Mouse (Mus musculus) intestine, embryonic 16.5 days (tissue): ENCODE results near the gene Atraid. TPM values are rescaled to one million over a fixed set of nuclear protein-coding genes. Genes with fewer than 3 reads are reported as not detected.
"Not testable (repeated sequence)": the region's sequence is repeated elsewhere in the genome, so short reads cannot be mapped to it uniquely, and the experiment has no call there.

Experiments used
- ATAC-seq: fragments of 200-750 bp; cut with Nextera tagmentation; 2 replicates; pipeline ENCODE4 v1.8.0; 2017; ENCODE audit warnings: moderate TSS enrichment, moderate library complexity
- H3K27ac ChIP-seq: fragments of 300-500 bp; sonication (generic); 2 replicates; pipeline ENCODE4 v1.5.1; 2014; ENCODE audit warnings: mild to moderate bottlenecking, low read length
- H3K27me3 ChIP-seq: fragments of 300-500 bp; sonication (generic); replicated peaks from 2 replicates; pipeline ENCODE4 v1.6.1; 2014; ENCODE audit warnings: low read length, control low read depth, mixed read lengths; ENCODE audit not compliant: control insufficient read depth, insufficient read depth
- H3K36me3 ChIP-seq: fragments of 300-500 bp; sonication (generic); 2 replicates; pipeline ENCODE4 v1.6.1; 2014; ENCODE audit warnings: low read length, control low read depth; ENCODE audit not compliant: control insufficient read depth, insufficient read depth
- H3K4me1 ChIP-seq: fragments of 300-500 bp; sonication (generic); 2 replicates; pipeline ENCODE4 v1.6.1; 2014; ENCODE audit warnings: low read length, control low read depth, mixed read lengths; ENCODE audit not compliant: control insufficient read depth, insufficient read depth
- H3K4me2 ChIP-seq: fragments of 300-500 bp; sonication (generic); 2 replicates; pipeline ENCODE4 v1.6.1; 2014; ENCODE audit warnings: low read depth, low read length, control low read depth
- H3K4me3 ChIP-seq: fragments of 300-500 bp; sonication (generic); 2 replicates; pipeline ENCODE4 v1.5.1; 2014; ENCODE audit warnings: mild to moderate bottlenecking, low read length
- H3K9ac ChIP-seq: fragments of 300-500 bp; sonication (generic); 2 replicates; pipeline ENCODE4 v1.6.1; 2014; ENCODE audit warnings: low read depth, low read length
- H3K9me3 ChIP-seq: fragments of 300-500 bp; sonication (generic); 2 replicates; pipeline ENCODE4 v1.6.1; 2016; ENCODE audit warnings: low read length, control low read depth; ENCODE audit not compliant: control insufficient read depth
- WGBS: fragments of 180-500 bp; shearing (Covaris S2); extraction: QIAGEN DNeasy Blood & Tissue Kit; methylation state at CpG from one replicate; pipeline ENCODE4 v1.1.7; 2014; 5-methylcytosine and 5-hydroxymethylcytosine counted together
- polyA plus RNA-seq: library from polyadenylated mRNA; unstranded; fragments of >200 nt; fragmentation: Nextera tagmentation; extraction: Ambion mirVana; gene quantifications from 2 replicates; pipeline ENCODE4 v1.2.1, GENCODE M21; 2015

Gene Atraid
- polyA plus RNA-seq, 1 experiment from 2014 or later: 190 TPM

- 55% methylated on average over 1 of the region's 1 CpGs for WGBS
- Histone ChIP-seq H3K9ac (no peak overlapping the region), H3K4me2 (no peak overlapping the region), H3K9me3 (no peaks in the 10 kb centered on the region), H3K27me3 (no peaks in the 10 kb centered on the region), H3K36me3 (no peaks in the 10 kb centered on the region), H3K4me1 (no peaks in the 10 kb centered on the region), H3K4me3 (no peak overlapping the region), H3K27ac (no peak overlapping the region)
- no peak for ATAC-seq
Observed at GRCm38 (mm10) chr5:31022690-31023089, 25.4 kb upstream of the Atraid start.

GRCm38 (mm10) chr5:31023254-31023653 lies 24.9 kb upstream of the Atraid start:
- Histone ChIP-seq H3K4me1 (no peaks in the 10 kb centered on the region), H3K9ac (no peak overlapping the region), H3K9me3 (no peaks in the 10 kb centered on the region), H3K4me3 (no peak overlapping the region), H3K27me3 (no peaks in the 10 kb centered on the region), H3K4me2 (no peak overlapping the region), H3K36me3 (no peaks in the 10 kb centered on the region), H3K27ac (no peak overlapping the region)
- 28% methylated on average over 4 of the region's 4 CpGs for WGBS
- no peak for ATAC-seq

- ATAC-seq: no peak
- H3K9ac ChIP-seq: no peak overlapping the region
Observed at GRCm38 (mm10) chr5:31024641-31025040, 23.5 kb upstream of the Atraid start.

GRCm38 (mm10) chr5:31030926-31031325 lies 17.2 kb upstream of the Atraid start:
- Histone ChIP-seq H3K4me2 (no peak overlapping the region), H3K9ac (no peak overlapping the region), H3K27ac (no peak overlapping the region), H3K36me3 (no peaks in the 10 kb centered on the region), H3K4me3 (no peak overlapping the region), H3K9me3 (no peaks in the 10 kb centered on the region), H3K27me3 (no peaks in the 10 kb centered on the region), H3K4me1 (peaks cover 3% of the 10 kb centered on the region; the same call in 1 of the 2 replicates)
- ATAC-seq: peak; percentile 73
- 57% methylated on average over 4 of the region's 4 CpGs for WGBS

More at GRCm38 (mm10) chr5:31024641-31025040, 23.5 kb upstream of the Atraid start:
- no peaks in the 10 kb centered on the region for H3K9me3 ChIP-seq
- no peak overlapping the region for H3K4me3 ChIP-seq
- H3K4me1 ChIP-seq: no peaks in the 10 kb centered on the region
- no peak overlapping the region for H3K27ac ChIP-seq
- no peak overlapping the region for H3K4me2 ChIP-seq
- H3K36me3 ChIP-seq: no peaks in the 10 kb centered on the region
- H3K27me3 ChIP-seq: no peaks in the 10 kb centered on the region

- H3K9ac ChIP-seq: no peak overlapping the region
- ATAC-seq: no peak
- H3K36me3 ChIP-seq: no peaks in the 10 kb centered on the region
- peaks cover 3% of the 10 kb centered on the region; the same call in 1 of the 2 replicates for H3K4me1 ChIP-seq
- no peak overlapping the region for H3K27ac ChIP-seq
- H3K4me3 ChIP-seq: no peak overlapping the region
- H3K27me3 ChIP-seq: no peaks in the 10 kb centered on the region
- WGBS: 81% methylated on average over 8 of the region's 8 CpGs
- no peaks in the 10 kb centered on the region for H3K9me3 ChIP-seq
- H3K4me2 ChIP-seq: no peak overlapping the region
Observed at GRCm38 (mm10) chr5:31031508-31031907, 16.6 kb upstream of the Atraid start.

GRCm38 (mm10) chr5:31034669-31035068 lies 13.4 kb upstream of the Atraid start:
- WGBS: 92% methylated on average over 6 of the region's 6 CpGs
- H3K4me3 ChIP-seq: no peak overlapping the region
- peaks cover 3% of the 10 kb centered on the region; the same call in 1 of the 2 replicates for H3K4me1 ChIP-seq
- no peak for ATAC-seq
- H3K27ac ChIP-seq: no peak overlapping the region
- no peaks in the 10 kb centered on the region for H3K27me3 ChIP-seq
- no peaks in the 10 kb centered on the region for H3K9me3 ChIP-seq
- H3K36me3 ChIP-seq: no peaks in the 10 kb centered on the region
- no peak overlapping the region for H3K9ac ChIP-seq
- H3K4me2 ChIP-seq: no peak overlapping the region

- H3K9ac ChIP-seq, H3K9me3 ChIP-seq, H3K4me2 ChIP-seq, H3K36me3 ChIP-seq, H3K27ac ChIP-seq, H3K4me3 ChIP-seq, H3K27me3 ChIP-seq, H3K4me1 ChIP-seq: not testable (repeated sequence)
- ATAC-seq: peak; percentile 51; the same call in 1 of the 2 replicates
- WGBS: 76% methylated on average over 11 of the region's 11 CpGs
Observed at GRCm38 (mm10) chr5:31036556-31036955, 11.6 kb upstream of the Atraid start.

- H3K4me2 ChIP-seq: no peak overlapping the region
- WGBS: 90% methylated on average over 7 of the region's 7 CpGs
- no peak overlapping the region; the same call in 1 of the 2 replicates for H3K27ac ChIP-seq
- no peaks in the 10 kb centered on the region for H3K9me3 ChIP-seq
- no peak overlapping the region for H3K4me3 ChIP-seq
- H3K4me1 ChIP-seq: no peaks in the 10 kb centered on the region
- H3K9ac ChIP-seq: no peak overlapping the region
- H3K27me3 ChIP-seq: no peaks in the 10 kb centered on the region
- no peaks in the 10 kb centered on the region for H3K36me3 ChIP-seq
- ATAC-seq: peak; percentile 22; the same call in 1 of the 2 replicates
Observed at GRCm38 (mm10) chr5:31038171-31038845, 9.8 kb upstream of the Atraid start.

- no peak for ATAC-seq
- 91% methylated on average over 6 of the region's 6 CpGs for WGBS
- no peaks in the 10 kb centered on the region for H3K9me3 ChIP-seq
- 0 out of 2 replicates have a peak overlapping the region, but pooled peaks have one; percentile 84 for H3K4me2 ChIP-seq
- no peaks in the 10 kb centered on the region for H3K27me3 ChIP-seq
- H3K9ac ChIP-seq: no peak overlapping the region
- H3K27ac ChIP-seq: no peak overlapping the region
- no peaks in the 10 kb centered on the region; the same call in 1 of the 2 replicates for H3K36me3 ChIP-seq
- no peak overlapping the region for H3K4me3 ChIP-seq
- H3K4me1 ChIP-seq: peaks cover 6% of the 10 kb centered on the region; the same call in 1 of the 2 replicates
Observed at GRCm38 (mm10) chr5:31046416-31046815, 1.7 kb upstream of the Atraid start.
